ENCODE assay signal across 8 mouse cellular contexts in genomic region chr4:154944121-154944590, GRCm38 (mm10). TPM values are rescaled to one million over a fixed set of nuclear protein-coding genes. Genes with fewer than 3 reads are reported as not detected.
DNase-seq lines count a peak whose midpoint lies in the region; ATAC-seq and TF ChIP-seq lines count a peak whose summit lies in the region.

No protein-coding gene starts in this region.

- H3K9me3 ChIP-seq in intestine, postnatal 0 days (ENCODE audit: control insufficient read depth) = no peaks in the 10 kb centered on the region
- 0 out of 2 replicates have a peak, but pooled peaks cover 7% of the 10 kb centered on the region for H3K9me3 ChIP-seq in midbrain, embryonic 10.5 days (replicated peaks)

- H3K9ac ChIP-seq in intestine, postnatal 0 days (ENCODE audit: low read depth, low read length) = no peak overlapping the region

- intact Hi-C loops in left cerebral cortex, postnatal 4 days (cut with DNase I) = loop anchor here (10.0 kb wide), 1 partner anchor 69 kb away; no protein-coding TSS in a partner anchor

- TF ChIP-seq CTCF in intestine, postnatal 0 days (IDR thresholded peaks at IDR 0.05; ENCODE audit: low read depth) = peak; percentile 98
- peak; percentile 98; the same call in 1 of the 2 replicates for TF ChIP-seq CTCF in small intestine, adult 2 months (IDR thresholded peaks at IDR 0.05; ENCODE audit: extremely low read depth, insufficient read length, insufficient replicate concordance, low read depth, low read length)

- H3K27me3 ChIP-seq in intestine, postnatal 0 days (replicated peaks; ENCODE audit: control insufficient read depth, insufficient read depth, low read length) = peaks cover 3% of the 10 kb centered on the region; the same call in 1 of the 2 replicates
- H3K27me3 ChIP-seq in midbrain, embryonic 10.5 days (ENCODE audit: low read depth, poor library complexity, severe bottlenecking) = peaks cover 6% of the 10 kb centered on the region; the same call in 1 of the 2 replicates
- H3K27me3 ChIP-seq in small intestine, adult 2 months (ENCODE audit: control insufficient read depth, insufficient read depth, low read length) = 0 out of 2 replicates have a peak, but pooled peaks cover 8% of the 10 kb centered on the region

- no peak overlapping the region for H3K4me2 ChIP-seq in intestine, postnatal 0 days (replicated peaks; ENCODE audit: low read depth)

- H3K4me3 ChIP-seq in intestine, postnatal 0 days (ENCODE audit: low read depth, low read length) = no peak overlapping the region
- peak overlapping the region; percentile 28; the same call in 1 of the 2 replicates for H3K4me3 ChIP-seq in midbrain, embryonic 10.5 days
- H3K4me3 ChIP-seq in small intestine, adult 2 months (ENCODE audit: low read depth, low read length) = no peak overlapping the region

- no peak for TF ChIP-seq POLR2A in small intestine, adult 2 months (IDR thresholded peaks at IDR 0.05; ENCODE audit: low read depth, low read length)

- 38% methylated on average over 2 of the region's 2 CpGs for WGBS in intestine, postnatal 0 days
- 30% methylated on average over 2 of the region's 2 CpGs for WGBS in midbrain, embryonic 10.5 days
- 22% methylated on average over 2 of the region's 2 CpGs for WGBS in small intestine, adult 2 months

- H3K36me3 ChIP-seq in intestine, postnatal 0 days (ENCODE audit: control insufficient read depth, insufficient read depth) = no peaks in the 10 kb centered on the region
- no peaks in the 10 kb centered on the region for H3K36me3 ChIP-seq in midbrain, embryonic 10.5 days
- no peaks in the 10 kb centered on the region for H3K36me3 ChIP-seq in small intestine, adult 2 months (ENCODE audit: control insufficient read depth, insufficient read depth, low read length)

- DNase-seq in urinary bladder, adult 18-20 months (ENCODE audit: low spot score in 2 of 2) = peak; percentile 43 to 67
- DNase-seq in urinary bladder, adult 2 months (ENCODE audit: low spot score) = no peak
- DNase-seq in embryo, embryonic 9.5 days (ENCODE audit: extremely low spot score) = peak; percentile 72
- DNase-seq in heart, adult 11 months = peak; percentile 98
- DNase-seq in left cerebral cortex, postnatal 4 days = peak; percentile 77
- DNase-seq in midbrain, embryonic 10.5 days (ENCODE audit: low spot score) = peak; percentile 78

- peak; percentile 80 for ATAC-seq in intestine, postnatal 0 days

- no peak overlapping the region for H3K27ac ChIP-seq in intestine, postnatal 0 days (ENCODE audit: low read depth, low read length)
- peak overlapping the region; percentile 61 for H3K27ac ChIP-seq in midbrain, embryonic 10.5 days (replicated peaks)
- H3K27ac ChIP-seq in small intestine, adult 2 months (ENCODE audit: insufficient read depth, low read depth, low read length) = no peak overlapping the region

- H3K4me1 ChIP-seq in intestine, postnatal 0 days (replicated peaks; ENCODE audit: control insufficient read depth, insufficient read depth, low read length) = no peaks in the 10 kb centered on the region
- H3K4me1 ChIP-seq in midbrain, embryonic 10.5 days = peaks cover 50% of the 10 kb centered on the region
- H3K4me1 ChIP-seq in small intestine, adult 2 months (ENCODE audit: control insufficient read depth, insufficient read depth, insufficient read length, low read length) = peaks cover 14% of the 10 kb centered on the region; the same call in 1 of the 2 replicates

RNA-seq across cellular contexts. Expression of gene Tnfrsf14, which starts 15.8 kb away (rescaled TPM):
- 18.8 and 21.4 TPM in 2 replicates for polyA plus RNA-seq in urinary bladder, adult 2 months (2012; rRNA removed)
- polyA plus RNA-seq in intestine, postnatal 0 days (2015; fragmentation: Nextera tagmentation; extraction: Ambion mirVana) = 1.9 and 2.9 TPM in 2 replicates
- total RNA-seq in left cerebral cortex, postnatal 4 days (2021) = 1 to 10 TPM in 1 of 2 experiments, under 1 TPM in 1; 0.58 to 1.1 TPM
- 0.67 and 0.99 TPM in 2 replicates for polyA plus RNA-seq in midbrain, embryonic 10.5 days (2016; fragmentation: Nextera tagmentation; extraction: Ambion mirVana)
- polyA plus RNA-seq in small intestine, adult 2 months (2012; rRNA removed) = 66.3 and 177 TPM in 2 replicates

RNA-seq across cellular contexts. Expression of gene Hes5, which starts 16.6 kb away (rescaled TPM):
- 0.06 and 0.07 TPM in 2 replicates for polyA plus RNA-seq in urinary bladder, adult 2 months (2012; rRNA removed)
- 0.20 and 0.29 TPM in 2 replicates for polyA plus RNA-seq in intestine, postnatal 0 days (2015; fragmentation: Nextera tagmentation; extraction: Ambion mirVana)
- 10 to 100 TPM; 56.8 to 74.5 TPM for total RNA-seq in left cerebral cortex, postnatal 4 days (2021)
- 690 and 827 TPM in 2 replicates for polyA plus RNA-seq in midbrain, embryonic 10.5 days (2016; fragmentation: Nextera tagmentation; extraction: Ambion mirVana)
- polyA plus RNA-seq in small intestine, adult 2 months (2012; rRNA removed) = 0.17 and 0.47 TPM in 2 replicates

RNA-seq across cellular contexts. Expression of gene Pank4, which starts 19.8 kb away (rescaled TPM):
- polyA plus RNA-seq in urinary bladder, adult 2 months (2012; rRNA removed) = 39.8 and 45.9 TPM in 2 replicates
- polyA plus RNA-seq in intestine, postnatal 0 days (2015; fragmentation: Nextera tagmentation; extraction: Ambion mirVana) = 10.9 and 11.5 TPM in 2 replicates
- 10 to 100 TPM; 34.5 to 39.8 TPM for total RNA-seq in left cerebral cortex, postnatal 4 days (2021)
- polyA plus RNA-seq in midbrain, embryonic 10.5 days (2016; fragmentation: Nextera tagmentation; extraction: Ambion mirVana) = 47.6 and 48.6 TPM in 2 replicates
- polyA plus RNA-seq in small intestine, adult 2 months (2012; rRNA removed) = 28.1 and 36.1 TPM in 2 replicates

RNA-seq across cellular contexts. Expression of gene Fam213b, which starts 45.2 kb away (rescaled TPM):
- 33.1 and 35.2 TPM in 2 replicates for polyA plus RNA-seq in urinary bladder, adult 2 months (2012; rRNA removed)
- polyA plus RNA-seq in intestine, postnatal 0 days (2015; fragmentation: Nextera tagmentation; extraction: Ambion mirVana) = 66.9 and 68.5 TPM in 2 replicates
- 10 to 100 TPM; 19.5 to 19.8 TPM for total RNA-seq in left cerebral cortex, postnatal 4 days (2021)
- 45.9 and 46.8 TPM in 2 replicates for polyA plus RNA-seq in midbrain, embryonic 10.5 days (2016; fragmentation: Nextera tagmentation; extraction: Ambion mirVana)
- polyA plus RNA-seq in small intestine, adult 2 months (2012; rRNA removed) = 78.7 and 197 TPM in 2 replicates

Comparison
In these comparisons a context has a peak if more than half of its experiments do, and no peak if none do; other contexts are left out.
1. RNA of gene Hes5, which starts 16.6 kb away (polyA plus RNA-seq): 690 to 827 TPM in midbrain, embryonic 10.5 days; 0.17 to 0.47 TPM in small intestine, adult 2 months, 0.20 to 0.29 TPM in intestine, postnatal 0 days and 0.06 to 0.07 TPM in urinary bladder, adult 2 months; every median in the first group is over 100 times any median in the second.